11 mouse cellular contexts compared by ENCODE assay signal in genomic region chr1:155532833-155533688, GRCm38 (mm10). TPM values are rescaled to one million over a fixed set of nuclear protein-coding genes. Genes with fewer than 3 reads are reported as not detected.
DNase-seq lines count a peak whose midpoint lies in the region; ATAC-seq and TF ChIP-seq lines count a peak whose summit lies in the region.
"Had no signal": no experiment of that assay in that cellular context is flagged by ENCODE, and none has a peak within 500 bp of the region (broad histone marks: within the 10 kb centered on the region; RNA-seq: fewer than 3 reads in every experiment).

No protein-coding gene starts in this region.

- no peak overlapping the region for H3K4me3 ChIP-seq in midbrain, embryonic 11.5 days (ENCODE audit: low read depth, low read length)
- H3K4me3 ChIP-seq in midbrain, embryonic 15.5 days: no peak overlapping the region
- H3K4me3 ChIP-seq in myocyte: no peak overlapping the region
- H3K4me3 ChIP-seq: layer of hippocampus, adult 2 months; limb, embryonic 15.5 days; midbrain, embryonic 12.5 days had no signal

- DNase-seq in adrenal gland, adult 2 months: peak; percentile 83
- DNase-seq in adrenal gland, postnatal 4 days (ENCODE audit: low spot score in 2 of 2): no peak
- DNase-seq in midbrain, embryonic 11.5 days (ENCODE audit: low spot score, missing footprints): peak; percentile 53
- peak; percentile 39 to 46 for DNase-seq in gastrocnemius, postnatal 36 days
- DNase-seq in thymus, postnatal 36 days: no peak
- no peak for DNase-seq in cerebellum, adult 9-10 months

- H3K79me2 ChIP-seq in myocyte (ENCODE audit: control insufficient read depth, insufficient read depth): no peaks in the 10 kb centered on the region

- H3K4me2 ChIP-seq in midbrain, embryonic 11.5 days: no peak overlapping the region
- H3K4me2 ChIP-seq in midbrain, embryonic 15.5 days: no peak overlapping the region
- H3K4me2 ChIP-seq in myocyte (ENCODE audit: low read depth): peak overlapping the region; percentile 24
- H3K4me2 ChIP-seq: limb, embryonic 15.5 days; midbrain, embryonic 12.5 days had no signal

- no peaks in the 10 kb centered on the region for H3K9me3 ChIP-seq in midbrain, embryonic 11.5 days (ENCODE audit: control insufficient read depth, low read length)
- no peaks in the 10 kb centered on the region for H3K9me3 ChIP-seq in midbrain, embryonic 15.5 days
- H3K9me3 ChIP-seq: limb, embryonic 15.5 days; midbrain, embryonic 12.5 days had no signal

- intact Hi-C loops in gastrocnemius, postnatal 36 days (cut with DNase I): no loop called here

- no peak overlapping the region for H3K27ac ChIP-seq in midbrain, embryonic 11.5 days (ENCODE audit: low read depth, low read length)
- H3K27ac ChIP-seq in midbrain, embryonic 15.5 days: no peak overlapping the region
- H3K27ac ChIP-seq: layer of hippocampus, adult 2 months; limb, embryonic 15.5 days; midbrain, embryonic 12.5 days had no signal

- no peaks in the 10 kb centered on the region for H3K27me3 ChIP-seq in midbrain, embryonic 11.5 days (ENCODE audit: control insufficient read depth, insufficient read depth, low read length)
- H3K27me3 ChIP-seq in midbrain, embryonic 15.5 days (replicated peaks): no peaks in the 10 kb centered on the region
- no peaks in the 10 kb centered on the region for H3K27me3 ChIP-seq in myocyte (ENCODE audit: control insufficient read depth, insufficient read depth, insufficient read length)
- H3K27me3 ChIP-seq: limb, embryonic 15.5 days had no signal

- H3K4me1 ChIP-seq in midbrain, embryonic 11.5 days (ENCODE audit: control insufficient read depth, insufficient read depth, low read length): peaks cover 18% of the 10 kb centered on the region
- peaks cover 21% of the 10 kb centered on the region for H3K4me1 ChIP-seq in midbrain, embryonic 15.5 days
- H3K4me1 ChIP-seq: limb, embryonic 15.5 days had no signal

- H3K36me3 ChIP-seq in midbrain, embryonic 11.5 days (ENCODE audit: control insufficient read depth, insufficient read depth, low read length): no peaks in the 10 kb centered on the region
- H3K36me3 ChIP-seq in midbrain, embryonic 15.5 days (replicated peaks): no peaks in the 10 kb centered on the region
- no peaks in the 10 kb centered on the region for H3K36me3 ChIP-seq in myocyte (ENCODE audit: control insufficient read depth, insufficient read depth)
- H3K36me3 ChIP-seq: limb, embryonic 15.5 days; midbrain, embryonic 12.5 days had no signal

- H3K9ac ChIP-seq in midbrain, embryonic 11.5 days (ENCODE audit: low read length): no peak overlapping the region
- no peak overlapping the region for H3K9ac ChIP-seq in midbrain, embryonic 15.5 days
- H3K9ac ChIP-seq: limb, embryonic 15.5 days; midbrain, embryonic 12.5 days had no signal

- TF ChIP-seq POLR2A in myocyte (IDR thresholded peaks at IDR 0.05; ENCODE audit: insufficient read length, low read depth): no peak

- H3ac ChIP-seq in myocyte (ENCODE audit: control insufficient read depth, insufficient read length): no peak overlapping the region

- ATAC-seq in midbrain, embryonic 11.5 days (ENCODE audit: low FRiP score): no peak
- ATAC-seq in midbrain, embryonic 15.5 days (replicated peaks): no peak

- 79% methylated on average over 9 of the region's 9 CpGs for whole genome bisulfite sequencing in midbrain, embryonic 11.5 days
- 82% methylated on average over 9 of the region's 9 CpGs for WGBS in midbrain, embryonic 15.5 days

TF ChIP-seq in myocyte, 11 proteins besides CTCF, POLR2A, EP300 and RAD21:
- 0 out of 2 replicates have a peak, but pooled peaks have one; percentile 12 for TF ChIP-seq CEBPB (IDR thresholded peaks at IDR 0.05; ENCODE audit: insufficient read depth, poor library complexity, severe bottlenecking)
- no peak for TF ChIP-seq MAX (IDR thresholded peaks at IDR 0.05; ENCODE audit: low read depth)
TF ChIP-seq in myocyte: peak in this region for 1.

RNA-seq across cellular contexts. Expression of gene Acbd6, which starts 24.9 kb away (rescaled TPM):
- 10 to 100 TPM; 64.4 to 74.2 TPM for total RNA-seq in adrenal gland, adult 2 months (2021)
- polyA plus RNA-seq in adrenal gland, adult 2 months (2012; rRNA removed): 384 and 451 TPM in 2 replicates
- 10 to 100 TPM; 90.1 to 95.7 TPM for total RNA-seq in adrenal gland, postnatal 4 days (2021)
- polyA plus RNA-seq in midbrain, embryonic 11.5 days (2014; fragmentation: Nextera tagmentation; extraction: Ambion mirVana): 71.0 and 72.9 TPM in 2 replicates
- polyA plus RNA-seq in midbrain, embryonic 15.5 days (2015; fragmentation: Nextera tagmentation; extraction: Ambion mirVana): 89.3 and 93.8 TPM in 2 replicates
- total RNA-seq in gastrocnemius, postnatal 36 days (2021): 10 to 100 TPM; 47.6 to 54.0 TPM
- polyA plus RNA-seq in myocyte (2012; fragmentation: generic; extraction: Trizol): 124 TPM

Comparison
In these comparisons a context has a peak if more than half of its experiments do, and no peak if none do; other contexts are left out.
1. DNase-seq: peak in adrenal gland, adult 2 months (single experiment), midbrain, embryonic 11.5 days (single experiment) and gastrocnemius, postnatal 36 days (2 of 2); none in adrenal gland, postnatal 4 days (0 of 2), thymus, postnatal 36 days (0 of 2) and cerebellum, adult 9-10 months (single experiment).